9 mouse cellular contexts compared by ENCODE assay signal in the genomic region with DNA sequence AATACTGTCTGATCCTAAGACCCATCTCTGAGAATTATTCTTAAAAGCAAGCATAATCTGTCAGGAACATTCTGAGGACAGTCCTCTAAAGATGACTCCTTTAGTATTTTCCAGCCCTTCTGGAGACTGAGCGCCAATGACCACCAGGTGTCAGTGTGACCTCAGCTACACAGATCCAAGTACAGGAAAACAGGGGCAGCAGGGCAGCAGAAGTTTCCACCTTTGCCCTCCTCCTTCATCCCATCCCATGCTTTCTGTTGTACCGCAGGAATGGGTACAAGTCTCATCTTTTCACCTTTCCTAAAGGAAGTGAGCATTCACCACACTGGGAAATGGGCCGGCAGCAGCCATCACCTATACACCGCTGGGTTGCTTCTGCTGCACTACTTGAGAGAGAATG. TPM values are rescaled to one million over a fixed set of nuclear protein-coding genes. Genes with fewer than 3 reads are reported as not detected.
DNase-seq lines count a peak whose midpoint lies in the region; ATAC-seq and TF ChIP-seq lines count a peak whose summit lies in the region.
"Had no signal": no experiment of that assay in that cellular context is flagged by ENCODE, and none has a peak within 500 bp of the region (broad histone marks: within the 10 kb centered on the region; RNA-seq: fewer than 3 reads in every experiment).

No protein-coding gene starts in this region.

- no peak for TF ChIP-seq POLR2A in spleen, adult 2 months (IDR thresholded peaks at IDR 0.05; ENCODE audit: low read depth, low read length)

- ATAC-seq in heart, postnatal 0 days (ENCODE audit: insufficient read depth, low read depth): peak; percentile 72
- ATAC-seq in midbrain, embryonic 13.5 days: peak; percentile 55; the same call in 1 of the 2 replicates

- H3K4me2 ChIP-seq in heart, postnatal 0 days (ENCODE audit: low read depth, low read length): no peak overlapping the region
- H3K4me2 ChIP-seq in midbrain, embryonic 13.5 days (replicated peaks): no peak overlapping the region

- peak; percentile 46 to 80 for DNase-seq in heart, adult 18-20 months
- DNase-seq in heart, postnatal 25 days (ENCODE audit: low spot score): no peak
- peak; percentile 58 for DNase-seq in adrenal gland, adult 2 months
- peak; percentile 68 for DNase-seq in embryo, embryonic 11 days
- DNase-seq in heart, postnatal 0 days (ENCODE audit: low spot score): peak; percentile 65
- DNase-seq in left cerebral cortex, adult 2 months (ENCODE audit: extremely low spot score in 1 of 2, low spot score in 2 of 2): peak in 1 of 2 experiments; percentile 46
- DNase-seq in spleen, adult 2 months (ENCODE audit: low read depth in 1 of 2, low spot score in 2 of 2): peak; percentile 26 to 51

- TF ChIP-seq EP300 in heart, postnatal 0 days (IDR thresholded peaks at IDR 0.05; ENCODE audit: low read depth): no peak

- no peak overlapping the region for H3K9ac ChIP-seq in heart, postnatal 0 days (replicated peaks; ENCODE audit: low read depth, low read length)
- no peak overlapping the region for H3K9ac ChIP-seq in midbrain, embryonic 13.5 days (replicated peaks)

- intact Hi-C loops in heart, postnatal 25 days (cut with DNase I): loop anchor here (1.0 to 5.0 kb wide), 2 partner anchors 222 to 392 kb away; no protein-coding TSS in a partner anchor
- intact Hi-C loops in left cerebral cortex, adult 2 months (cut with DNase I): loop anchor here (5.0 kb wide), 1 partner anchor 82 kb away; no protein-coding TSS in a partner anchor

- H3K27ac ChIP-seq in heart, postnatal 0 days (ENCODE audit: low read depth): no peak overlapping the region
- no peak overlapping the region for H3K27ac ChIP-seq in left cerebral cortex, adult 2 months
- no peak overlapping the region for H3K27ac ChIP-seq in midbrain, embryonic 13.5 days
- H3K27ac ChIP-seq in spleen, adult 2 months (ENCODE audit: insufficient read depth, low read length): no peak overlapping the region
- H3K27ac ChIP-seq: macrophage had no signal

- H3K9me3 ChIP-seq in heart, postnatal 0 days (replicated peaks; ENCODE audit: control insufficient read depth, low read length): no peaks in the 10 kb centered on the region
- no peaks in the 10 kb centered on the region for H3K9me3 ChIP-seq in midbrain, embryonic 13.5 days

- H3K36me3 ChIP-seq in heart, postnatal 0 days (replicated peaks; ENCODE audit: control insufficient read depth, insufficient read depth, low read length): peaks cover 22% of the 10 kb centered on the region
- H3K36me3 ChIP-seq in midbrain, embryonic 13.5 days: peaks cover 32% of the 10 kb centered on the region
- peaks cover 26% of the 10 kb centered on the region for H3K36me3 ChIP-seq in spleen, adult 2 months (ENCODE audit: control insufficient read depth, insufficient read depth, low read length)

- H3K27me3 ChIP-seq in heart, postnatal 0 days (ENCODE audit: control insufficient read depth, insufficient read depth, low read length): no peaks in the 10 kb centered on the region
- H3K27me3 ChIP-seq in midbrain, embryonic 13.5 days: no peaks in the 10 kb centered on the region
- no peaks in the 10 kb centered on the region for H3K27me3 ChIP-seq in spleen, adult 2 months (ENCODE audit: control insufficient read depth, insufficient read depth, low read length)

- no peaks in the 10 kb centered on the region for H3K4me1 ChIP-seq in heart, postnatal 0 days (ENCODE audit: control insufficient read depth, insufficient read depth)
- H3K4me1 ChIP-seq in midbrain, embryonic 13.5 days (replicated peaks): peaks cover 5% of the 10 kb centered on the region
- no peaks in the 10 kb centered on the region for H3K4me1 ChIP-seq in spleen, adult 2 months (ENCODE audit: control insufficient read depth, insufficient read depth, insufficient read length)

- 52% methylated on average over 4 of the region's 4 CpGs for WGBS in heart, postnatal 0 days
- WGBS in midbrain, embryonic 13.5 days: 62% methylated on average over 4 of the region's 4 CpGs
- WGBS in spleen, adult 2 months: 79% methylated on average over 4 of the region's 4 CpGs

- peak; percentile 91 for TF ChIP-seq CTCF in heart, postnatal 0 days (IDR thresholded peaks at IDR 0.05; ENCODE audit: low read depth)
- TF ChIP-seq CTCF in left cerebral cortex, adult 2 months (IDR thresholded peaks at IDR 0.05): peak; percentile 87
- peak; percentile 73; the same call in 1 of the 2 replicates for TF ChIP-seq CTCF in spleen, adult 2 months (IDR thresholded peaks at IDR 0.05; ENCODE audit: extremely low read depth, insufficient read depth, insufficient read length, insufficient replicate concordance)

- no peak overlapping the region for H3K4me3 ChIP-seq in heart, postnatal 0 days (ENCODE audit: low read depth, low read length)
- no peak overlapping the region for H3K4me3 ChIP-seq in left cerebral cortex, adult 2 months
- H3K4me3 ChIP-seq in midbrain, embryonic 13.5 days (replicated peaks): no peak overlapping the region
- H3K4me3 ChIP-seq in spleen, adult 2 months (ENCODE audit: extremely low read depth, insufficient read depth, insufficient read length): no peak overlapping the region

RNA-seq across cellular contexts. Expression of a gene that starts 20.7 kb away (rescaled TPM):
- total RNA-seq in heart, adult 18-20 months (2021): not detected
- total RNA-seq in heart, postnatal 25 days (2021): not detected
- 1 to 10 TPM in 1 of 2 experiments, not detected in 1; 2.6 TPM for total RNA-seq in adrenal gland, adult 2 months (2021)
- 0.13 and 1.1 TPM in 2 replicates for polyA plus RNA-seq in adrenal gland, adult 2 months (2012; rRNA removed)
- total RNA-seq in heart, postnatal 0 days (2014; rRNA removed; ENCODE audit: low replicate concordance): not detected in 2 replicates
- polyA plus RNA-seq in heart, postnatal 0 days (2015; fragmentation: Nextera tagmentation; extraction: Ambion mirVana): not detected in 2 replicates
- not detected for total RNA-seq in left cerebral cortex, adult 2 months (2021)
- polyA plus RNA-seq in midbrain, embryonic 13.5 days (2015; fragmentation: Nextera tagmentation; extraction: Ambion mirVana): not detected in 2 replicates
- polyA plus RNA-seq in spleen, adult 2 months (2012; rRNA removed): 0.19 and 0.30 TPM in 2 replicates
- polyA plus RNA-seq: macrophage had no signal

RNA-seq across cellular contexts. Expression of a gene that starts 50.8 kb away (rescaled TPM):
- total RNA-seq in heart, adult 18-20 months (2021): not detected
- not detected for total RNA-seq in heart, postnatal 25 days (2021)
- under 1 TPM in 1 of 2 experiments, not detected in 1; 0.58 TPM for total RNA-seq in adrenal gland, adult 2 months (2021)
- polyA plus RNA-seq in adrenal gland, adult 2 months (2012; rRNA removed): 0.22 TPM in 1 of 2 replicates, not detected in the other
- not detected in 2 replicates for total RNA-seq in heart, postnatal 0 days (2014; rRNA removed; ENCODE audit: low replicate concordance)
- not detected in 2 replicates for polyA plus RNA-seq in heart, postnatal 0 days (2015; fragmentation: Nextera tagmentation; extraction: Ambion mirVana)
- not detected for total RNA-seq in left cerebral cortex, adult 2 months (2021)
- polyA plus RNA-seq in midbrain, embryonic 13.5 days (2015; fragmentation: Nextera tagmentation; extraction: Ambion mirVana): not detected in 2 replicates
- not detected in 2 replicates for polyA plus RNA-seq in spleen, adult 2 months (2012; rRNA removed)
- polyA plus RNA-seq: macrophage had no signal
